Mouse (Mus musculus) liver, embryonic 18 days (tissue): ENCODE results near the gene Olfr53. TPM values are rescaled to one million over a fixed set of nuclear protein-coding genes. Genes with fewer than 3 reads are reported as not detected.

Source experiments
- polyA plus RNA-seq: library from polyadenylated mRNA; depleted of rRNA; stranded (reverse); fragments of >200 nt; gene quantifications from 2 replicates; pipeline ENCODE4 v1.2.3, GENCODE M21; 2012; rRNA removed

The Olfr53 gene
- not detected in 2 replicates for polyA plus RNA-seq

DNA sequence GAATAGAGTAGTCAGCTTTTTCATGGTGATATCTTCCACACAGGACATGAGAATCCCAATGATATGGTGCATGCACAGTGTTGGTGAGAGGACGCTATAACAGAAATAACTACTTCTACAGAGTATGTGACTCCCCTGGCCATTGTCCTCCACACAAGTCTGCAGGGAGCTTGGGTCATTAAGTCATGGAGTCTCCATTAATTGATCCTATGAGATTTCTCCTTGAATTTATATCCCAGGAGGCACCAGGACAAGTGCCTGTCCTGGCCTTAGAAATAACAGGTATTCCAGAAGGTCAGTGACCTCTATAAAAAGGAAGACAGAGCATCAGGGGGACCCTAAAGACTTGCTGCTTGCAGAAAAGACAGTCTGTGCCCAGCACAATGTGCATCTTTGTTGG lies at the start of gene Olfr53:
Olfr53 (plus strand) TSS at position 301 of the 400 bp plus-strand sequence.

DNA sequence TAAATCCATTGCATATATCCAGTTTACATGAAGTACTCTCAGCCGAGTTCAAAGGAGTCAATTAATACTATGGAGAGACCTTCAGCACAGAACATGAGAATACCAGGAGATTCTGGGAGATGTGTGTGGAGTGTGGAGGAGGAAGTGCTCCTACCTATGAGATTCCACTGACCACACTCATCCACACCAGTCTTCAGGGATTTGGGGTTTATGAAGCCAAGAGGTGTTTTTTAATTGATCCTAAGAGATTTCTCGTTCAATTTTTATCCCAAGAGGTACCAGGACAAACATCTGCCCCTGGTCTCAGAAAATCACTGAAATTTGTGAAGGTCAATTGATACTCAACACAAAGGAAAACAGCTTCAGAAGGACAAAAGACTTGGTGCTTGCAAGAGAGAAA lies 45.3 kb upstream of the Olfr53 start, which contains the start of gene Olfr46:
Olfr46 (plus strand) TSS at position 301 of the 400 bp plus-strand sequence.

DNA sequence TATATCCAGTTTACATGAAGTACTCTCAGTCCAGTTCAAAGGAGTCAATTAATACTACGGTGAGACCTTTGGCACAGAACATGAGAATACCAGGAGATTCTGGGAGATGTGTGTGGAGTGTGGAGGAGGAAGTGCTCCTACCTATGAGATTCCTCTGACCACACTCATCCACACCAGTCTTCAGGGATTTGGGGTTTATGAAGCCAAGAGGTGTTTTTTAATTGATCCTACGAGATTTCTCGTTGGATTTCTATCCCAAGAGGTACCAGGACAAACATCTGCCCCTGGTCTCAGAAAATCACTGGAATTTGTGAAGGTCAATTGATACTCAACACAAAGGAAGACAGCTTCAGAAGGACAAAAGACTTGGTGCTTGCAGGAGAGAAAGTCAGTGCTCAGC lies 17.6 kb upstream of the Olfr53 start, which contains the start of gene Olfr61:
Olfr61 (plus strand) TSS at position 301 of the 400 bp plus-strand sequence.

DNA sequence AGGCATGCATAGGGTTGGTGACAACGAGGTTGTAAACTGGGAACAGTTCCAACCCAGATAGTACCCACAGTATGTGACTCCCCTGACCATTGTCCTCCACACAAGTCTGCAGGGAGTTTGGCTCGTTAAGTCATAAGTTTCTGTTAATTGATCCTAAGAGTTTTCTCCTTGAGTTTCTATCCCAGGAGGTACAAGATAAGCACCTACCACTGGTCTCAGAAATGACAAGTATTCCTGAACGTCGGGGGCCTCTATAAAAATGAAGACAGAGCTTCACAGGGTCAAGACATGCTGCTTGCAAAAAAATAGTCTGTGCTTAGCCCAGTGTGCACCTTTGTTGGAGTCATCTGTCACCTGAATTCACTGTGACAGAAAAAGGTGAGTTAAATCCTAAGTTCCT lies 13.4 kb downstream of the Olfr53 start, which contains the start of gene Olfr539:
Olfr539 (plus strand) TSS at position 301 of the 400 bp plus-strand sequence.

DNA sequence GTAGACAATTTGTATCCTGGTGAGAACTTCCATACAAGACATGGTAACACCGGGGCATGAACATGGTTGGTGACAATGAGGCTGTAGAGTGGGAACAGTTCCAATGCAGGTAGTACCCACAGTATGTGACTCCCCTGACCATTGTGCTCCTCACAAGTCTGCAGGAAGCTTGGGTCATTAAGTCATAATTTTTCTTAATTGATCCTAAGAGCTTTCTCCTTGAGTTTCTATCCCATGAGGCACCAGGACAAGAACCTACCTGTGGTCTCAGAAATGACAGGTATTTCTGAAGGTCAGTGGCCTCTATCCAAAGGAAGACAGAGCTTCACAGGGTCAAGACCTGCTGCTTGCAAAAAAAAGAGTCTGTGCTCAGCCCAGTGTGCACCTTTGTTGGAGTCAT lies 35.4 kb downstream of the Olfr53 start, which contains the start of gene Olfr45:
Olfr45 (plus strand) TSS at position 301 of the 400 bp plus-strand sequence.

DNA sequence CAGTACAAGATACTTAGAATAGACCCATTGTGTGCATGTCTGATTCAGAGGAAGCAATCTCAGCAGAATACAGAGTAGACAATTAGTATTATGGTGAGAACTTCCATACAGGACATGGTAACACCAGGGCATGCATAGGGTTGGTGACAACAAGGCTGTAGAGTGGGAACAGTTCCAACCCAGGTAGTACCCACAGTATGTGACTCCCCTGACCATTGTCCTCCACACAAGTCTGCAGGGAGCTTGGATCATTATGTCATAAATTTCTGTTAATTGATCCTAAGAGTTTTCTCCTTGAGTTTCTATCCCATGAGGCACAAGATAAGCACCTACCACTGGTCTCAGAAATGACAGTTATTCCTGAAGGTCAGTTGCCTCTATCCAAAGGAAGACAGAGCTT lies 50.7 kb downstream of the Olfr53 start, which contains the start of gene Olfr541:
Olfr541 (plus strand) TSS at position 301 of the 400 bp plus-strand sequence.

Other genes with a start within 250 kb of the Olfr53 start
- gene Olfr531, start 243.5 kb upstream of the Olfr53 start, polyA plus RNA-seq = not detected in 2 replicates
- not detected in 2 replicates for gene Olfr532, start 224.8 kb upstream of the Olfr53 start, polyA plus RNA-seq
- not detected in 2 replicates for gene Olfr533, start 183.1 kb upstream of the Olfr53 start, polyA plus RNA-seq
- gene Olfr535, start 162.2 kb upstream of the Olfr53 start, polyA plus RNA-seq = not detected in 2 replicates
- not detected in 2 replicates for gene Olfr536, start 139.1 kb upstream of the Olfr53 start, polyA plus RNA-seq
- gene Olfr538, start 78.6 kb upstream of the Olfr53 start, polyA plus RNA-seq = not detected in 2 replicates
- not detected in 2 replicates for gene Olfr46, start 45.2 kb upstream of the Olfr53 start, polyA plus RNA-seq
- not detected in 2 replicates for gene Olfr61, start 17.5 kb upstream of the Olfr53 start, polyA plus RNA-seq
- gene Olfr539, start 13.5 kb downstream of the Olfr53 start, polyA plus RNA-seq = not detected in 2 replicates
- gene Olfr45, start 35.5 kb downstream of the Olfr53 start, polyA plus RNA-seq = not detected in 2 replicates
- not detected in 2 replicates for gene Olfr541, start 50.8 kb downstream of the Olfr53 start, polyA plus RNA-seq
- 60.5 and 91.1 TPM in 2 replicates for gene Cyp2e1, start 117.3 kb downstream of the Olfr53 start, polyA plus RNA-seq
- gene Syce1, start 141.4 kb downstream of the Olfr53 start, polyA plus RNA-seq = 0.06 and 0.07 TPM in 2 replicates
- 0.17 and 0.21 TPM in 2 replicates for gene Zfp941, start 175.7 kb downstream of the Olfr53 start, polyA plus RNA-seq
- 112 and 142 TPM in 2 replicates for gene Urah, start 188.6 kb downstream of the Olfr53 start, polyA plus RNA-seq
- not detected in 2 replicates for gene Scgb1c1, start 199.1 kb downstream of the Olfr53 start, polyA plus RNA-seq
- not detected in 2 replicates for gene Odf3, start 201.4 kb downstream of the Olfr53 start, polyA plus RNA-seq
- gene Gm45785, start 209.9 kb downstream of the Olfr53 start, polyA plus RNA-seq = not detected in 2 replicates
- gene Ric8a, start 210.5 kb downstream of the Olfr53 start, polyA plus RNA-seq = 17.1 and 20.2 TPM in 2 replicates
- gene Bet1l, start 211.1 kb downstream of the Olfr53 start, polyA plus RNA-seq = 18.5 TPM in 2 replicates
- gene Psmd13, start 235.5 kb downstream of the Olfr53 start, polyA plus RNA-seq = 36.4 TPM in 2 replicates
- gene Sirt3, start 235.9 kb downstream of the Olfr53 start, polyA plus RNA-seq = 46.5 and 51.9 TPM in 2 replicates